Mouse (Mus musculus) Patski (cell line): ENCODE measurements at regions not wholly inside any gene's neighbourhood (a gene's known extent, or its start where the extent isn't known, plus 50 kb on each side); places are given as distances from the start of the nearest gene placed in this dataset.

Experiments used
- ATAC-seq: fragments of 100-300 bp; one replicate; pipeline ENCODE4 v1.8.0; 2021
- CTCF ChIA-PET: fragments of 350-600 bp; sonication (Branson Sonifier 250); formaldehyde crosslinking; loops from one replicate; lab custom pipeline; 2022; ENCODE audit warnings: inconsistent platforms; lab: Charles Lee
- POLR2A ChIA-PET: fragments of 350-600 bp; sonication (Branson Sonifier 250); formaldehyde crosslinking; loops from one replicate; lab custom pipeline; 2022; ENCODE audit warnings: antibody characterized with exemption, inconsistent platforms; lab: Charles Lee
- DNase-seq: peaks from one replicate; pipeline ENCODE4 v3.0.0-alpha.2; 2011; ENCODE audit warnings: low read depth, low spot score
- H3K27me3 ChIP-seq: fragments of 371-371 bp; one replicate; pipeline ENCODE4 v1.5.1; 2021
- CTCF ChIP-seq: fragments of 100-300 bp; IDR thresholded peaks from one replicate; pipeline ENCODE4 v1.5.1; 2021
- in situ Hi-C: fragments of 300-500 bp; cut with MboI; formaldehyde crosslinking; loops from 3 replicates; pipeline ENCODE4 v1.11.1; 2018; ENCODE audit warnings: low pct_unique_long_range_greater_than_20kb, mixed read lengths

DNA sequence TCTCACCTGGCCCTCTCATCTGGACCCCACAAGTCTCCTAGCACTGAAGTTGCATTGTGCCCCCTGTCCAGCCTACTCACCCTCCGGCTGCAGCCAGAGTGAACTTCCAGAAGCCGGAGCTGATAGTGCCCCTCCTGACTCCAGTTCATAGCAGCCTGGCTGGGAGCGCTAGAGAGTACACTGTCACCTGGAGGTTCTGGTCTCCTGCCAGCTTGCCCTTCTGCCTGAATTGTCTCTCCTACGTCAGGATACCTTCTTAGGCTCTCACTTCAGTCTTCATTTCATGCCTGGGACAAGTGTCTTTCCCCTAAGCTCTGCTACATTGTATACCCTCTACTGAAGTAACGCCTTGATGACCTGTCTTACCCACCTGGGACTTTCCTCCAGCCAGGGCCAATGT, 112.3 kb downstream of the Efnb1 start:
- in situ Hi-C loops, result no loop called here
- TF ChIP-seq CTCF, result no peak
- DNase-seq, result no peak
- peaks cover 4% of the 10 kb centered on the region for H3K27me3 ChIP-seq
- ATAC-seq, result no peak
- POLR2A ChIA-PET, result no interaction called here
- CTCF ChIA-PET, result no interaction called here

- no peak for DNase-seq
- peaks cover 3% of the 10 kb centered on the region for H3K27me3 ChIP-seq
- CTCF ChIA-PET, result interaction anchor here (1.5 kb wide), 1 partner anchor 10 kb away, joined by 4 read pairs; no protein-coding TSS in a partner anchor
- in situ Hi-C loops, result no loop called here
- TF ChIP-seq CTCF, result no peak
- POLR2A ChIA-PET, result no interaction called here
- ATAC-seq, result no peak
These were observed 110.8 kb downstream of the Efnb1 start for GRCm38 (mm10) chrX:99246704-99247103.

DNA sequence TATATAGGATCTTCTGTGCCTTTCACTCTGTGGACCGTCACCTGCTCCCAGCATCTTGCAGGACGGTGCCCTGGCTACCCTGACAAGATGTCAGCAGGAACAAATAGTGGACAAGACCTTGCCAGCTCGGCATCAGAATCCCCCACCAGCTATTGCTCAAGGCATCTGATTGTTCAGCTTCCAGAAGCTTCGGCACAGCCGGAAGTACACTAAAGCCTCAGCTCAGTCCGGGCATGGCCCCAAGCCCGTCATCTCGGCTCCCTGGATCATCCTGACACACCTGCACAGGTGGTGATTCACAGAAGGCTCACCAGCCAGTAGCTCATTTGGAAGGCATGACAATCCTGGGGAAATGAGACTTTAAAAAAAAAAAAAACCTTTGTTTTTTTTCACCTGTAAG, 110.1 kb downstream of the Efnb1 start:
- ATAC-seq, result no peak
- ChIA-PET CTCF (interaction anchor here (1.5 kb wide), 1 partner anchor 9 kb away, joined by 4 read pairs; no protein-coding TSS in a partner anchor), POLR2A (no interaction called here)
- H3K27me3 ChIP-seq, result peaks cover 3% of the 10 kb centered on the region
- no peak for TF ChIP-seq CTCF
- no peak for DNase-seq
- in situ Hi-C loops, result no loop called here

DNA sequence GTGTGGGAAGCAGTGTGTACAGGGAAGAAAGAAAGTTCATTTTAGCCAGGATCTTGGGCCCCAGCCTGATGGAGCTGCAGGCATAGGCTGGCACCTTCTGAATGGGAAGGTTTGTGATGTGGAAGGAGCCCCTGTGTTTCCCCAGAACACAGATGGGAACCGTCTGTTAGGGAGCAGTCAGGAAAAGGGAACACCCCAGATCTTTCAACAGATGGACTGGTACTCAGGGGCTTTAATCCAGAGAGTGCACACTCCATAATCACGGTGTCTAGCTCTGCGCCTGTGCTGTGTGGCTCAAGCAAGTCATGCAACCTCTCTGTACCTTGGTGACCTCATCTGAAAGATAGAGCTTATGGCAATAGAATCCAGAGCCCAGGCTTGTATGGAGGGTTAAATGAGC, 109.6 kb downstream of the Efnb1 start:
- ChIA-PET CTCF (no interaction called here), POLR2A (no interaction called here)
- in situ Hi-C loops, result no loop called here
- ATAC-seq (no peak), DNase-seq (no peak)
- TF ChIP-seq CTCF, result no peak
- H3K27me3 ChIP-seq, result peaks cover 5% of the 10 kb centered on the region

- in situ Hi-C loops, result no loop called here
These were observed 107.3 kb downstream of the Efnb1 start for GRCm38 (mm10) chrX:99243251-99243650.

DNA sequence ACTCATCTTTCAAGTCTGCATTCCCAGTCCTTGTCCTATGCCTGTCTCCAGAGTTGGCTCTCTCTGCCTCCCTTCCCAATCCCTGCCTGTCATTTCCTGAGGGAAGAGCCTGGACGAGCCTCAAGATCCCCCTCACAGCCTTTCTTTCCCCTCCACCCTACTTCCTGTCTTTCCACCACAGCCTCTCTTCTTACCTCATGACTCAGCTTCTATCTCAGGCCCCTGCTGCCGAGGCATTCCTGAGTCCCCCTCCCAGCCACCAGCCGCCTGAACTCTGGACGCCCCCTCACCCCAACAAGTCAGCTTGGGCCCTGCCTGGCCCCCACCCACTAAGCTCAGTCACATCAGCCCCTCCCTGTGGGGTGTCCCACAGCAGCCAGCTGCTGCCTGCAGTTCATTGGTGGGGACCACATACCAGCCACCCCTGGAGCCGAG, 105.8 kb downstream of the Efnb1 start:
- H3K27me3 ChIP-seq, result peaks cover 18% of the 10 kb centered on the region
- in situ Hi-C loops, result no loop called here
- DNase-seq (no peak), ATAC-seq (no peak)
- TF ChIP-seq CTCF, result no peak
- CTCF ChIA-PET, result interaction anchor here (0.7 to 0.9 kb wide), 2 partner anchors 21 to 22 kb away, joined by 3 read pairs; no protein-coding TSS in a partner anchor
- POLR2A ChIA-PET, result interaction anchor here (0.5 kb wide), 1 partner anchor 22 kb away, joined by 4 read pairs; no protein-coding TSS in a partner anchor

More at GRCm38 (mm10) chrX:99243251-99243650, 107.3 kb downstream of the Efnb1 start:
- POLR2A ChIA-PET, result no interaction called here
- CTCF ChIA-PET, result interaction anchor here (1.3 to 1.6 kb wide), 2 partner anchors 11 to 59 kb away, joined by 3 to 5 read pairs; no protein-coding TSS in a partner anchor
- H3K27me3 ChIP-seq, result peaks cover 18% of the 10 kb centered on the region
- no peak for DNase-seq
- no peak for ATAC-seq
- TF ChIP-seq CTCF, result no peak

DNA sequence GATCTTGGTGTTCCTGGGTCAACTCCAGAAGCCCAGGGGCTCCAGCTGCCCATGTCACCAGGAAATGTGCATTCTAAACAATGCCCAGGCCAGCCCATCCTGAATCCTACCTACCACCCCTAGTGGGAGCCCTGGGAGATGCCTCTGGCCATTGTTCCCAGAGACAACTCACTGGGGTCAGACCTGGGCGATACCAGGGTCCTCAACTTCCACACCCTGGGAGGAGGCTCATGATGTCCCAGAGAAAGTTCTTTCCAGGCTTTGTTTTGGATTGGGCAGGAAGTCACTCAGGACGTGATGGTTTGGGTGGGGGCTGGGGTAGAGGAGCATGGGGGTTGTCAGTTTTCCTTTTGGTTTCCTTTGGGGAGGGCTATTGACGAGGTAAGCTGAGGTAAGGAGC, 97.1 kb downstream of the Efnb1 start:
- POLR2A ChIA-PET, result no interaction called here
- no peak for TF ChIP-seq CTCF
- no peak for DNase-seq
- no peak for ATAC-seq
- H3K27me3 ChIP-seq, result peaks cover 3% of the 10 kb centered on the region
- in situ Hi-C loops, result no loop called here
- CTCF ChIA-PET, result no interaction called here

DNA sequence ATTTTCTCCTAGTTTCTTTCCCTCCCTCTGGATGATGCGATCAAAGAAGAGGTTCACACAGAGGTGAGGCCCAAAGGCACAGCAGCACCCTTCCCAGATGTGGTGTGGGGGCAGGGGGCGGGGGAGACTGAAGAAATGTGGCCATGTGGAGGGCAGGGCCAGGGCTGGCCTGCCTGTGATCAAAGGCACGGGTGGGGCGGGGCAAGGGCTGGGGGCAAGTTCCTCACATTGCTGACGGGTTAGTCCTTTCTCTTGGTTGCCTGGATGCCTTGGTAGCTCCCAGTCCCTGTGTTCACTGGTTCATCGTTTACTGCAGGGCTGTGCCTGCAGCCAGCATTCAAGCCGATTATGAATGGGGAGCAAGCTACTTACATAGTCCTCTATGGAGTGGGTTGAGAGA, 96.4 kb downstream of the Efnb1 start:
- in situ Hi-C loops, result no loop called here
- ATAC-seq (no peak), DNase-seq (no peak)
- no peak for TF ChIP-seq CTCF
- H3K27me3 ChIP-seq, result peaks cover 3% of the 10 kb centered on the region
- POLR2A ChIA-PET, result no interaction called here
- CTCF ChIA-PET, result no interaction called here

DNA sequence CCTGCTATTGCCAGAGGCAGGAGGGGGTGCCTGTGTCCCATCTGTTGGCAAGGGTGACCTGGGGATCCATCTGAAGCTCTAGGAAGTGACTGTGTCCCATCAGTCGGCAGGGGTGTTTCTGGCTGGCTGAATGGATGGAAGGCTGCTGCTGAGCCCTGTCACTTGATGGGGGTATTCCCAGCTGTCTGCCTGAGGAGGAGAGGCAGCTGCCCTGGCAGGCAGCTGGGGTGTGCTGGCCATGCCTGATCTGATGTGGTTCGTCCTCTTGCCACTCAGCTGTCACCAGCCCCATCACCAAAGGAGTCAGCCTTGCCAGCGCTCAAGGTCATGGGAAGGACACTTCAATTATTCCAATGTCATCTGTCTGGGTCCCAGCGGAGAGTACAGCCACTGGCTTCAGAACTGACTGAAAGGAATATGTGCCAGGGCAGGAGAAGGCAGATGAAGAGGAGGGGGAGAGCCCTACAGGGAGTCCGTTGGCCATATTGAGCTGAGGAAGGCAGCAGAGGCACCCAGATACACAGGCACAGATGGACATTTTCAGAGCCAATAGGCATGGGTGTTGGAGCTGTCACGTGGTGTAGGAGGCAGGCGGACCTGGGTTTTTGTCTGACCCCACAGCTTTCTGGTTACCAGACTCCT, 89.3 kb downstream of the Efnb1 start:
- in situ Hi-C loops, result loop anchor here (10.0 kb wide), 1 partner anchor 300 kb away; no protein-coding TSS in a partner anchor
- no peak for TF ChIP-seq CTCF
- ChIA-PET POLR2A (no interaction called here), CTCF (no interaction called here)
- DNase-seq (no peak), ATAC-seq (no peak)
- H3K27me3 ChIP-seq, result peaks cover 21% of the 10 kb centered on the region

DNA sequence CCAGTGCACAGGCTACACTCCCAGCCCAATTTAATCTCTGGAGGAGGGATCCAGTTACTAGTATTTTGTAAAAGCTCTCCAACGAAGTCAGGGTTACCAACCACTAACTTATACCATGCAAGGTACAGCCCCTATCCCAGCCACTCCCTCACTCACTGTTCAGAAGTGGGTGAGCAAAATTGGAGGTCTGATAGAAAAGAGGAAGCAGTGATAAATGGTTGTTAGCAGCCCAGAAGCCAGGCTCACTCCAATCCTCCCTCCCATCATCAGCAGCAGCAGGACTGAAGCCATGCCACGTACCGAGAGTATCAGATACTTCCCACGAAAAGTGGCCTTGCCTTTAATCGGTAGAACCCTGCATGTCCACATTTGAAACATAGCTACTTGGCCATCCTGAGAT, 86.1 kb downstream of the Efnb1 start:
- no peak for ATAC-seq
- CTCF ChIA-PET, result interaction anchor here (1.3 to 1.6 kb wide), 2 partner anchors 12 to 15 kb away, joined by 4 to 6 read pairs; no protein-coding TSS in a partner anchor
- peaks cover 21% of the 10 kb centered on the region for H3K27me3 ChIP-seq
- in situ Hi-C loops, result loop anchor here (10.0 kb wide), 1 partner anchor 303 kb away; no protein-coding TSS in a partner anchor
- DNase-seq, result no peak
- POLR2A ChIA-PET, result no interaction called here
- no peak for TF ChIP-seq CTCF

DNA sequence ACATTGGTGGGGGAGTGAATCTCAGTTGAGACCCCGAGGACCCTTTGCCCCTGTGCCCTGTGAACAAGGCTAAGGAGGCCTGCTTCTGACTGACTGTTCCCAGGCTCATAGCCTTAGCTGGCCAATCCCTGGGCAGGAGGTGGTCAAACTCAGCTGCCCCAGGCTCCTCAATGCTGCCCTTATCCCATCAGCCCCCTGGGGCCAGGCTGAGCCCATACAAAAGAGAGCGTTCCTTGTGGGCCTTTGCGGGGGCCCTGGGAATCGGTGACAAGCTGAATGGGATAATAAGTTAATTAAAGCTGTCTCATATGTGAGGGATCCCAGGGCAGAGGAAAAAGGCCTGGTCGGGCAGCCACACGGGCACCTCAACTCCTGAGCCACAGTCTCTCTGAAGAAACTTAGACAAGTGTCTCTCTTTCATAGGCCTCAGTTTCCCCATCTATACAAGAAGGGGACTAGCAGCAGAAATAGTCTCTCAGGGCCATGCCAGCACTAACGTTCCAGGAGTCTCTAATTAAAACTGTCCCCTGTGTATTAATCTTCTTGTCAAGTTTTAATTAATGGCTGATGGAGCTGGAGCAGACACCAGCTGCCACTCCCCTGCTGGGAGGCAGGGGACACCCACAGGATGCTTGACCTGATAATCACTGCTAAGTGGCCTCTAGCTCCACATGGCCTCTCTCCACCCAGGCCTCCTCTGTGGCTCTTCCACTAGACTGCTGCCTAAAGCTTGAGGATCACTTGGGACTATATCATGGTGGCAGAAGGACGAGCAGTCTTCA, 84.9 kb downstream of the Efnb1 start:
- in situ Hi-C loops, result loop anchor here (10.0 kb wide), 1 partner anchor 304 kb away; no protein-coding TSS in a partner anchor
- DNase-seq, result no peak
- ATAC-seq, result no peak
- peaks cover 23% of the 10 kb centered on the region for H3K27me3 ChIP-seq
- no peak for TF ChIP-seq CTCF
- POLR2A ChIA-PET, result interaction anchor here (0.6 kb wide), 1 partner anchor 83 kb away, joined by 4 read pairs; no protein-coding TSS in a partner anchor
- CTCF ChIA-PET, result interaction anchor here (0.8 to 1.6 kb wide), 3 partner anchors 11 to 21 kb away, joined by 3 to 6 read pairs (median 4); no protein-coding TSS in a partner anchor
